Mouse (Mus musculus): ENCODE data around the gene Spout1.
A peak's percentile ranks its signal among the peaks of the same experiment; 100 is the strongest.

Spout1 gene

DNA sequence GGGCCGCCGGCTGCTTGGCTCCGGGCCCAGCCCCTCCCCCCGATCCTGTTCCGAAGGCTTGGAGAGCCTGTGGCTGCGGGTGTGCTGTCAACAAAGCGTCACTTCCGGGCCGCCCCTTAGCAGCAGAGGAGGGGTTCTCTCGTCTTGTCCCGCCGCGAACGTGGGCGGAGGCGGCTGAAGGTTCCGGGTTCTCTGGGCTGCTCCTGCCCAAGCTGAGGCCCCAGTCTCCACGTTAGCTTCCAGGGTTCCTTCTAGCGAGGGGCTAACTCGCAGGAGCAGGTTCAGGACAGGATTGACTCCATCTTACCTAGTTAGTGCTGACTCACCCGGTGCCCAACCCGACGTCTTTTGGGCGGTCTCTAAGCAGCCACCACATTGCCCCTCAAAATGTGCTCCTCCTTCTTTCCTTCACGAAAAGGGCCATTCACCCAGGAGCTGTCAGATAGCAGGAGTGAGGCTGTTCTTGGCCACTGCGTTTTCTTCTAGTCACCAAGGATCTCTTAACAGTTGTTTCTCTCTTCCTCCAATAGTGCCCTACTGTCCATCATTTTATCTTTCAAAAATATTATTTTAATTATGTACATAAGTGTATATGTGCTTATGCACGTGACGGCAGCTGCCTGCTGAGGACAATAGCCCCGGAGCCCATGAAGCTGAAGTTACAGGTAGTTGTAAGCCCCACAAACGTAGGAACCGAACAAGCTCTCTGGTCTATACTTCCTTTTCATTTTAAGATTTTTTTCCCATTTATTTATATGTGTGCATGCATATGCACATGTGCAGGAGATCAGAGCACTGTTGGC lies 53.6 kb downstream of the Spout1 start, which contains the start of gene Zer1:
Zer1 (minus strand) TSS at position 114 of the 803 bp plus-strand sequence.
- DNase-seq, result peak; percentile 94

DNA sequence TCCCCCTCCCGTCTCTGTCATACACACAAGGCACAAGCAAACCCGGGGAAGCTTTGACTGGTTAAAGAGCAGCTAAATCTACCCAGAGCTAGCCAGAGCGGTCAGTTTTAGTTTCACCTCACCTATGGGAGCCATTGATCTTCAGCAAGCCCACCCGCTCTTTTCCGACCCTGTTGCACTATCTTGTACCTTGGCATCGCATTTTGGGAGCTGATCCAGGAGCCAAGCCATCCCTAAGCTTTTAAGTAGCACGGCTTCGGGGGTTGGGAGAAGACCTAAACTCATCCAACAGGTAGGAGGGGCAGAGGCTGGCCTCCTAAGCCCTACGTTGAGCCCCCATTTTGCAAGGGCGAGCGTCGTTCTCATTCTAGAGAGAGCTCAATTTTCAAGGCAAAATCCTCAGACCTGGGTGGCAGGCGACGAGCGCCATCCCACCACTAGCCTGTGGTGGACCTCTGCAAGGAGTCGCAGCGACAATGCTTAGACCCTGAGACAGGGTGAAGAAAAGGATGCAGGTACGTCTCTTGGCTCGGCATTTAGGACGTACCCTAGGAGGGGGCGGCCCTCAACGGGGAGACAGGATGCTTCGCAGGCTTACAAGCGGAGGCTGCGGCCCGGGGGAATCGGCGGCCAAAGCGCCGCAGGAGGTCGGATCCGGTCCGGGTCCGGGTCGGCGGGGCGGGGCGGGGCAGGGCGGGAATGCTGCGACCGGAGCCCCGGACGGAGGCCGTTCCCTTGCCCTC lies 54.4 kb downstream of the Spout1 start:
- DNase-seq, result no peak
